Mouse (Mus musculus): ENCODE measurements around the gene Vps13a. TPM values are rescaled to one million over a fixed set of nuclear protein-coding genes. Genes with fewer than 3 reads are reported as not detected.
"Not testable (repeated sequence)": the region's sequence is repeated elsewhere in the genome, so short reads cannot be mapped to it uniquely, and the experiment has no call there.

The Vps13a gene
- 10 to 100 TPM; 15.1 to 19.7 TPM for total RNA-seq (2021)
- long read RNA-seq, experiment 1, partial matches to known transcripts = 1 of 3 reads
- long read RNA-seq, experiment 1, other reads (novel, unspliced or antisense) = 2 of 3 reads
- long read RNA-seq, experiment 2, partial matches to known transcripts = 0 of 1 reads
- long read RNA-seq, experiment 2, other reads (novel, unspliced or antisense) = 1 of 1 reads

- DNase-seq = peak; percentile 92
Measured at GRCm38 (mm10) chr19:16780790-16781384, at the start of gene Vps13a. TSS of gene Vps13a (minus strand) at chr19:16780933.

GRCm38 (mm10) chr19:16827657-16828056, 46.9 kb upstream of the Vps13a start:
- DNase-seq = no peak

- no peak for DNase-seq
Measured at GRCm38 (mm10) chr19:16825228-16825627, 44.5 kb upstream of the Vps13a start.

- DNase-seq = no peak
Measured at GRCm38 (mm10) chr19:16814848-16815247, 34.1 kb upstream of the Vps13a start.

- DNase-seq = no peak
Measured at GRCm38 (mm10) chr19:16813306-16813705, 32.6 kb upstream of the Vps13a start.

DNA sequence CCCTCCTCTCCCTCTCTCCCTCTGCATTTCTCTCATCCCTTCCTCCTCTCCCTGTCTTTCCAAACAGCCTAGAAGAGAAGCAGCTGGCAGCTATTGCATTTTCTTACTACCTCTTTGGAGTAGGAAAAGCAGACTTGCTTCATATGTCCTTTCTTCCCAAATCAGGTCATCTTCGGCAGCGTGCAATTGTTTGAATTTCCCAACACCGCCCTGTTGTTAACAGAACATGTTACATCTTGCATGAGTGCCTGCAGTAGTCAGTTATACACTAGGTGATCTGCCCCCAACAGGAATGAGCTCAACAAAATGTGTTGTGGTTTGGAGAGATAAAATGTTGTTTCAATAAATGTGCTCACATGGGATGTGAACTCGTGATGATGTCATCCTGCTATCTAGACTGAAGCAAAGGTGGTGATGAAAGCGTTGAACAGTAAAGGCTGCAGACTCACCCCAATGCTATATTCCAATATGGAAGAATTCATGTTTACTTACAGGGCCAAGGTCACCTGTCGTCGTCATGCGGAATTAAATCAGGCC, 31.4 kb upstream of the Vps13a start:
- no peak for DNase-seq

DNA sequence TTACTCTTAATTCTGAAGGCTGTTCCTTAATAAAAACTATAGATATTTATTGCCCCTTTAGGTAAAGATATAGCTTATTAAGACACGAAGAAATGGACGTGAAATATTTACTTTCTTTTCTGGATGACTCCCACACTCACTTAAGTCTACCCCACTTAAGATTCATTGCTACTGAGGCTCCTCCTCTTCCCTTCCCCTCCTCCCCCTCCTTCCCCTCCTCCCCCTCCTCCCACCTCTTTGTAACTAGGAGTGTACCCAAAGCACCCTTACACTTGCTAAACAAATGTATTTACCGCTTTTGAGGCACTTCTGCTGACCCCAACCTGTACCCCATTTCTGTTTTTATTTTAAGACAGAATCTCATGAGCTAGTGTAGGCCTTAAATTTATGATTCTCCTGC, 24.4 kb upstream of the Vps13a start:
- DNase-seq = no peak

GRCm38 (mm10) chr19:16804578-16804977, 23.8 kb upstream of the Vps13a start:
- DNase-seq = no peak

GRCm38 (mm10) chr19:16802707-16803106, 22.0 kb upstream of the Vps13a start:
- no peak for DNase-seq

DNA sequence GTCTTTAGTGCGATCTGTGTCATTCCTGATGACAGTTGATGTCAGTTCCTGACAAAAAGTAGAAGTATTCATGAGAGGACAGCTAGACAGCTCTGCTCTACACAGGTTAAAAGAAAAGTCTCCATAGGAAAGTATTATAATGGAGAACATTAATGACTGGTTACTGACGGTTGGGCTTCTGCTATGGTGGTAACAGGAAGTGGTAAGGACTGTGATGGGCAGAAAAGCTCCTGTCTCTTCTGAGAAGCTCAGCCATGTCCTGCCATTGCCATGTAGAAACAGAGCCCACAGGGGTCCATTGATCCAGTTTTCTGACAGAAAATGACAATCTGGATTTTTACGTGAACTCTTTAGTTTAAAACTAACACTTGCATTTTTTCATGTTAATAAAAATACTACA, 21.4 kb upstream of the Vps13a start:
- DNase-seq = no peak

GRCm38 (mm10) chr19:16797923-16798322, 17.2 kb upstream of the Vps13a start:
- DNase-seq = no peak

DNA sequence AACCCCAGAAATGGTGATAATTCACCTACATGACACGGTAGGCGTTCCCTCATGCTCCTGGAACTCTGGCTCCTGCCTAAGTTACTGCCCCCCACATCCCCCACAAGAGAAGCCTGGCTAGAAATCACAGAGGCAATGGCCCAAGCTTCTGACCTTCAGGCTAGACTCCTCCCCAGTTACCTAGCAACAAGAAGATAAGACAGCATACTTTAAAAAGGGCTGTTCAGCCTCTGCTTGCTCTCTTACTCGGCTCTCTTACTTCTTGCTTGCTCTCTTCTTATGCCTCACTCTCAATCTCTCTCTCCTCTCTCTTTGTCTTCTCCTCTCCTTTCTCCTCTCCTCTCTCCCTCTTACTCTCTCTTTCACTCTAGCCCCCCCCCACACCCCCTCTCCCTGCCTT, 13.8 kb upstream of the Vps13a start:
- DNase-seq = not testable (repeated sequence)

DNA sequence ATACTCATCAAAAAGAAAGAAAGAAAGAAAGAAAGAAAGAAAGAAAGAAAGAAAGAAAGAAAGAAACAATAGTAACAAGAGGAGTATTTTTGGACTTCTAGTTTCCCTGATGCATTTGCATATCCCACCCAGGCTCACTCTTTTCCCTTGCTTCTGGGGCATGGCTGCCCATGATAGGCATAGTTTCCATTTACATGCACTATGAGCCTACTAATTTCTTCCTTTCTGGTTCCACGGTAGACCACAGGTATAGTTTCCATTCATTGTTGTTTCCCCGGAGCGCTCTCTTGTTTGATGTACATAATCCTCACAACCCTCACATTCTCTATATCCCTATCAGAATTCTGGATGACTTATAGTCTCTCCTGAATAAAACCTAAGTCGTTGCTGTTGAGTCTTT, 9.2 kb upstream of the Vps13a start:
- DNase-seq = no peak

DNA sequence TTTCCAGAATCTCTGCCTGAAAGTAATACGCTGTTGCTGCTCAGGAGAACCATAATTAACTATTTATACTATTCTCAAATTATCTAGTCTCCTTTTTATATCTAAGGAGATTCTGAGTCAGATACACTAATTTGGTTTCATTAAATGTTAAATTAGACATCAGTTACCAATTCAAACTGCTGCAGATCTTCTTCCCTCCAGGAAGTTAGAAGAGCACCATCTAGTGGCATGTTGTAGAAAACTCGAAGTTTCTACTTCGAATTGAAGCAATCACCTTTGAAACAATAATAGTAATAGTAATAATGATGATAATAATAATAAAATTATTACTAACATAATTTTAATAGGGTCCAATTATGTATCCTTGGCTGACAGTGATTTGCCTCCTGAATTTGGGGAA, 4.1 kb upstream of the Vps13a start:
- DNase-seq = no peak

GRCm38 (mm10) chr19:16781406-16782019, 780 bp upstream of the Vps13a start:
- no peak for DNase-seq

- DNase-seq = peak; percentile 40
Measured at GRCm38 (mm10) chr19:16780251-16780783, 416 bp downstream of the Vps13a start.

GRCm38 (mm10) chr19:16779786-16780185, 947 bp downstream of the Vps13a start:
- no peak for DNase-seq

- no peak for DNase-seq
Measured at GRCm38 (mm10) chr19:16779281-16779680, 1.5 kb downstream of the Vps13a start.

DNA sequence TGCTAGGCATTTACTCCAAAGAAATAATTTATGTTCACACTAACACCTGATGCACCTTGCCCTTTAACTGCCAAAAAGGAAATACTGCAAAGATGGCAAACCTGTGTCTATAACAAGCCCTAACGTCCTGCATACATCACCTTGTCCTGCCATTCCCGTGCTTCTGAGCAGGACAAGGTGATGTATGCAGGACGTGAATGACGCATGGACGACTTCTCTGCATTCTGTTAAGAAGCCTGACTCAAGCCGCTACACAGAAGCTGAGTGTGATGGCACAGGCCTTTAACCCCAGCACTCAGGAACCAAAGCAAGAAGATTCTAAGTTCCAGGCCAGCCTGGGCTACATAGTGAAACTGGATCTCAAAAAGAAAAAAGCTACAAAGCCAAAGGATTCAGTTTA, 2.2 kb downstream of the Vps13a start:
- DNase-seq = no peak

DNA sequence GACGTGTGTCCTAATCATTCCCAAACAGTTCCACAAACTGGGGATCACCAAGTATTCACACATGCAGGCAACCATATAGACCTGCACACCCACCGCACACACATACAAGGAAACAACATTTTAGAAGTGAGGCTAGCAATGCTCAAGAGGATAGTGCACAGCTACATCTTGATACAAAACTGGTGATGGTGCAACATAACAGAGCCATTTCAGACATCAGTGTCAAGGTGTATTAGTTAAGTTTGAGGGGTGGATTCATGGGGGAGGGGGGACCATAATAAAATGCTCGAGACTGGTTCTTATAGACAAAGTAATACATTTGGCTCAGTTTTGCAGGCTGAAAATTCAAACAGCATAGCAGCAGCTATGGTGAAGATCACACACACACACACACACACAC, 2.8 kb downstream of the Vps13a start:
- DNase-seq = no peak

DNA sequence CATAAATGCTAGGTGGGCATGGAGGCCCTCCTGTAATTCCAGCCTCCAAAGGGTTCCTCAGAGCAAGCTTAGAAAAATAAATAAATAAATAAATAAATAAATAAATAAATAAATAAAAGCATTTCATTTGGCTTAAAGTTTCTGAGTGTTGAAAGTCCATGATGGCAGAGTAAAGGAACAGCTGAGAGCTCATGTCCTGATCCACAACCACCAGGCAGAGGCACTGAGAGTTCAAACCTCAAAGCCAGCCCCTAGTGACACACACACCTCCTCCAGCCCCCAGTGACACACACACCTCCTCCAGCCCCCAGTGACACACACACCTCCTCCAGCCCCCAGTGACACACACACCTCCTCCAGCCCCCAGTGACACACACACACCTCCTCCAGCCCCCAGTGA, 3.3 kb downstream of the Vps13a start:
- DNase-seq = not testable (repeated sequence)

DNA sequence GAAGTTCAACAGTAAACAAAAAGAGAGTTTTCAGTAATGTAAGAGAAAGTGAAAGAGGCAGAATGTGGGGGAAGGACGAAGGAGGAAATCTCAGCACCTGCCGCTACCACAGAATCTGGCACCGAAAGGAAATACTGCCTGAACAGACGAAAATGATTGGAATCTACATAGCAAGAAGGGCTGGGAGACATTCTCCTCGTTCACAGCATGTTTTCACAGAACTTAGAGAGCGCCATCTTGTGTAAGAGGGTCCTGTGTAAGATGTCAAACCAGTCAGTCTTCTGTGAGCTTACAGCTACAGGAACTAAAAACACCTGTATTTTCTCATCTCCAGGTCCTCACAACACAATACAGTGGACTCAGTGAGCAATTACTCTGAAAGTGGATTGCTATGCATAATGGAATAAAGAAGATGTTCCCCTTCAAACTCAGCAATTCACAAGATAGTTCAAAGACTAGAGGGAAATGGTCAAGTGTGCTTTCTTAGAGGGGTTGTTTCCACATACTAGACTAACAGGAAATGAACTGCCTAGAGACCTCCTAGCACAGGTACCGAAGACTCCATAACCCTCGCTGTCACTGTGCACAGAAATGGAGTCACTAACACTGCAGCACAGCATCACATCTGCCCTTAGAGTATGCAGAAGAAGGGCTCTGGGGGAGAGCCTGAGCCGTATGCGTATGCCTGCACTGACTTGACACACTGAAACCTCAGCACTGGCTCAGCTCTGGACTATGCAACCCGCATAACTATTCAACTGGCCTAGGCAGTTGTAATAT, 7.3 kb downstream of the Vps13a start:
- DNase-seq = no peak

DNA sequence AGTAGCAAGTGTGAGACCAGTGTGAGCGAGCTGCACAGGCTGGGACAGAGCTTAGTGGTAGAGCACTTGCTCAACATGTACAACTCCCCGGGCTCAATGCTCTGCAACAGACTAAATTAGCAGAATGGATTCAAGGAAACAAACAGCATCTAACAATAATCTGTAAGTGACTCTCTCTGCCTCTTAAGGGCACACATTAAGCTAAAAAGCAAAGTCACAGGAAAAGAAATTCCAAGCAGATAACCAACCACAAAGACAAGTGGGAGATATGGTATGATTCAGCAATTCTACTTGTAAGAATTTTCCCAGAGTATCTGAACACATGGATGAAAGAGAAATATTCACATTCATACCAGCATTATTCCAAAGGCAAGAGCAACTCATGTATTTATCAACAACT, 13.3 kb downstream of the Vps13a start:
- no peak for DNase-seq

Data from gastrocnemius, postnatal 25 days (tissue).